Mouse (Mus musculus): ENCODE results near the gene C9. TPM values are rescaled to one million over a fixed set of nuclear protein-coding genes. Genes with fewer than 3 reads are reported as not detected.

The C9 gene
- 0.24 TPM in 1 of 2 replicates, not detected in the other for polyA plus RNA-seq (2014; fragmentation: Nextera tagmentation; extraction: Ambion mirVana)

DNA sequence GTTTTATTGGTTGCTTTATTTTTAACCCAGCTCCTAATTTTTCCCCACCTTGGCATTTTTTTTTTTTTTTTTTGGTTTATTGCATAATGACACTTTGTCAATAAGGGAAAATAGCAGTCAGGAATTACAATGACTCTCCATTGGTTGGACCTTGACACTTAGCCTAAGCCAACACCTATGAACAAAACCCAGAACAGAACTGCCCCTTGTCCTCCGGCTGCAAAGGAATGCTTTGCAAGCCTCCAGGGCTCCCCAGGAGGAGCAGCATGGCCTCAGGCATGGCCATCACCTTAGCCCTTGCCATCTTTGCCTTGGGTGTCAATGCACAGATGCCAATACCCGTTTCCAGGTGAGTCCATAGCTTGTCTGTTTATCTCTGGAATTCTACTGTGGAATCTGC lies at the start of gene C9:
Gene C9, plus strand, starts transcription at position 193 of the 400 bp plus-strand sequence.
- Histone ChIP-seq H3K27me3 (ENCODE audit: control insufficient read depth, insufficient read depth, low read length) (no peaks in the 10 kb centered on the region), H3K4me3 (ENCODE audit: low read depth, low read length) (no peak within 1 kb of the TSS), H3K4me1 (ENCODE audit: control insufficient read depth, insufficient read depth, low read length) (peaks cover 11% of the 10 kb centered on the region), H3K9me3 (ENCODE audit: control insufficient read depth, low read depth, low read length) (no peaks in the 10 kb centered on the region), H3K9ac (replicated peaks; ENCODE audit: low read depth, low read length) (no peak within 1 kb of the TSS), H3K4me2 (replicated peaks; ENCODE audit: low read depth, low read length) (no peak within 1 kb of the TSS), H3K27ac (ENCODE audit: low read length) (no peak within 1 kb of the TSS), H3K36me3 (ENCODE audit: control insufficient read depth, insufficient read depth, low read length) (no peaks in the 10 kb centered on the region)
- no peak for ATAC-seq (ENCODE audit: insufficient number of reproducible peaks, insufficient read depth, low FRiP score, low read depth)
- 54% methylated on average over 2 of the region's 2 CpGs for WGBS

GRCm38 (mm10) chr15:6398211-6398610 lies 46.9 kb upstream of the C9 start:
- H3K27ac ChIP-seq (ENCODE audit: low read length) = no peak overlapping the region
- no peak overlapping the region for H3K4me3 ChIP-seq (ENCODE audit: low read depth, low read length)
- ATAC-seq (ENCODE audit: insufficient number of reproducible peaks, insufficient read depth, low FRiP score, low read depth) = no peak
- 89% methylated on average over 4 of the region's 4 CpGs for WGBS
- H3K4me1 ChIP-seq (ENCODE audit: control insufficient read depth, insufficient read depth, low read length) = no peaks in the 10 kb centered on the region
- no peaks in the 10 kb centered on the region; the same call in 1 of the 2 replicates for H3K36me3 ChIP-seq (ENCODE audit: control insufficient read depth, insufficient read depth, low read length)
- no peak overlapping the region for H3K4me2 ChIP-seq (replicated peaks; ENCODE audit: low read depth, low read length)
- H3K9ac ChIP-seq (replicated peaks; ENCODE audit: low read depth, low read length) = no peak overlapping the region
- H3K27me3 ChIP-seq (ENCODE audit: control insufficient read depth, insufficient read depth, low read length) = no peaks in the 10 kb centered on the region
- no peaks in the 10 kb centered on the region for H3K9me3 ChIP-seq (ENCODE audit: control insufficient read depth, low read depth, low read length)

DNA sequence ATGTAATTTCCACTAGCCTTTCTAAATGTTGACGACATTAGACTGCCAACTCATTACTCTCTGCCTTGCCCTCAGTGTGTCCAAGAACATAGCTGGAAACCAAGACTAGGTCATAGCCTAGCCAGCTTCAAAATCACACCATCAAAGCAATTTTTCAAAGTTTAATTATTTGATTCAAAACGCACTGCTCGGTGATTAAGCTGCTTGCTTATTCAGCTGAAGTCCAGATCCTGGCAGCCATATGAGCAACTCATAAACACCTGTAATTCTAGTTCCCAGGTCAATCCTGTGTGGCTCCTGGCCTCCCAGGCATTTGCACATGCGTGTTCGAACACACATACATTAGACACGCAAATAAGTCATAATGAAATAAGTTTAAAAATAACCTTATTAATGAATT lies 46.2 kb upstream of the C9 start:
- Histone ChIP-seq H3K4me2 (replicated peaks; ENCODE audit: low read depth, low read length) (no peak overlapping the region), H3K9me3 (ENCODE audit: control insufficient read depth, low read depth, low read length) (no peaks in the 10 kb centered on the region), H3K27me3 (ENCODE audit: control insufficient read depth, insufficient read depth, low read length) (no peaks in the 10 kb centered on the region), H3K9ac (replicated peaks; ENCODE audit: low read depth, low read length) (no peak overlapping the region), H3K4me1 (ENCODE audit: control insufficient read depth, insufficient read depth, low read length) (no peaks in the 10 kb centered on the region), H3K27ac (ENCODE audit: low read length) (no peak overlapping the region), H3K36me3 (ENCODE audit: control insufficient read depth, insufficient read depth, low read length) (no peaks in the 10 kb centered on the region; the same call in 1 of the 2 replicates), H3K4me3 (ENCODE audit: low read depth, low read length) (no peak overlapping the region)
- WGBS = 75% methylated on average over 6 of the region's 6 CpGs
- no peak for ATAC-seq (ENCODE audit: insufficient number of reproducible peaks, insufficient read depth, low FRiP score, low read depth)

DNA sequence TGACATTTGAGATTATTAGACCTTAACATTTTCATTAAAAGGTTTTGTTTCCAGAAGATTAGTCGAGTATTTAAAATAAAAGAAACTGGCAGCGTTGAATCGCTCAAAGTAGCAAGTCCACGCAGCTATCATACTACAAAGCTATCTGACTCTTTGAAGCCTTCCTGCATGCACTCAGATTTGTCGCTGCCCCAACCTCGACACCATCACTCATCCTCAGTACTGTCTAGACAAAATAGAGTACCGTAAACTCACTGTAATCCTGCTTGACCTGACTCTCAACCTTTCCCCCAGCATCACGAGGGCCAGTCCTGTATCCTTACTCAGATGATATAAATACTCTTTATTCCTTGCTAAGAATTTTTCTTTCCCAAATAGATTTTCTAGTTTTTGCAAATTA lies 45.0 kb upstream of the C9 start:
- Histone ChIP-seq H3K27me3 (ENCODE audit: control insufficient read depth, insufficient read depth, low read length) (no peaks in the 10 kb centered on the region), H3K9ac (replicated peaks; ENCODE audit: low read depth, low read length) (no peak overlapping the region), H3K4me1 (ENCODE audit: control insufficient read depth, insufficient read depth, low read length) (no peaks in the 10 kb centered on the region), H3K36me3 (ENCODE audit: control insufficient read depth, insufficient read depth, low read length) (no peaks in the 10 kb centered on the region; the same call in 1 of the 2 replicates), H3K4me2 (replicated peaks; ENCODE audit: low read depth, low read length) (no peak overlapping the region), H3K9me3 (ENCODE audit: control insufficient read depth, low read depth, low read length) (no peaks in the 10 kb centered on the region), H3K27ac (ENCODE audit: low read length) (no peak overlapping the region), H3K4me3 (ENCODE audit: low read depth, low read length) (no peak overlapping the region)
- ATAC-seq (ENCODE audit: insufficient number of reproducible peaks, insufficient read depth, low FRiP score, low read depth) = no peak
- 39% methylated on average over 8 of the region's 8 CpGs for WGBS

- Histone ChIP-seq H3K9me3 (ENCODE audit: control insufficient read depth, low read depth, low read length) (no peaks in the 10 kb centered on the region), H3K27me3 (ENCODE audit: control insufficient read depth, insufficient read depth, low read length) (no peaks in the 10 kb centered on the region), H3K36me3 (ENCODE audit: control insufficient read depth, insufficient read depth, low read length) (no peaks in the 10 kb centered on the region; the same call in 1 of the 2 replicates), H3K4me1 (ENCODE audit: control insufficient read depth, insufficient read depth, low read length) (no peaks in the 10 kb centered on the region), H3K4me2 (replicated peaks; ENCODE audit: low read depth, low read length) (no peak overlapping the region), H3K4me3 (ENCODE audit: low read depth, low read length) (no peak overlapping the region), H3K9ac (replicated peaks; ENCODE audit: low read depth, low read length) (no peak overlapping the region), H3K27ac (ENCODE audit: low read length) (no peak overlapping the region)
- 69% methylated on average over 2 of the region's 2 CpGs for whole genome bisulfite sequencing
- no peak for ATAC-seq (ENCODE audit: insufficient number of reproducible peaks, insufficient read depth, low FRiP score, low read depth)
Observed at GRCm38 (mm10) chr15:6402433-6402832, 42.7 kb upstream of the C9 start.

GRCm38 (mm10) chr15:6404172-6404571 lies 41.0 kb upstream of the C9 start:
- no peaks in the 10 kb centered on the region for H3K27me3 ChIP-seq (ENCODE audit: control insufficient read depth, insufficient read depth, low read length)
- no peak overlapping the region for H3K4me3 ChIP-seq (ENCODE audit: low read depth, low read length)
- no peak for ATAC-seq (ENCODE audit: insufficient number of reproducible peaks, insufficient read depth, low FRiP score, low read depth)
- 70% methylated on average over 5 of the region's 5 CpGs for WGBS
- no peaks in the 10 kb centered on the region; the same call in 1 of the 2 replicates for H3K36me3 ChIP-seq (ENCODE audit: control insufficient read depth, insufficient read depth, low read length)
- H3K4me2 ChIP-seq (replicated peaks; ENCODE audit: low read depth, low read length) = no peak overlapping the region
- H3K9me3 ChIP-seq (ENCODE audit: control insufficient read depth, low read depth, low read length) = no peaks in the 10 kb centered on the region
- H3K27ac ChIP-seq (ENCODE audit: low read length) = no peak overlapping the region
- no peaks in the 10 kb centered on the region for H3K4me1 ChIP-seq (ENCODE audit: control insufficient read depth, insufficient read depth, low read length)
- H3K9ac ChIP-seq (replicated peaks; ENCODE audit: low read depth, low read length) = no peak overlapping the region

- no peak for ATAC-seq (ENCODE audit: insufficient number of reproducible peaks, insufficient read depth, low FRiP score, low read depth)
- 88% methylated on average over 6 of the region's 6 CpGs for WGBS
- H3K9ac ChIP-seq (replicated peaks; ENCODE audit: low read depth, low read length) = no peak overlapping the region
- H3K4me3 ChIP-seq (ENCODE audit: low read depth, low read length) = no peak overlapping the region
- H3K9me3 ChIP-seq (ENCODE audit: control insufficient read depth, low read depth, low read length) = no peaks in the 10 kb centered on the region
- no peaks in the 10 kb centered on the region for H3K4me1 ChIP-seq (ENCODE audit: control insufficient read depth, insufficient read depth, low read length)
- no peak overlapping the region for H3K4me2 ChIP-seq (replicated peaks; ENCODE audit: low read depth, low read length)
- H3K27me3 ChIP-seq (ENCODE audit: control insufficient read depth, insufficient read depth, low read length) = no peaks in the 10 kb centered on the region
- H3K27ac ChIP-seq (ENCODE audit: low read length) = no peak overlapping the region
- no peaks in the 10 kb centered on the region for H3K36me3 ChIP-seq (ENCODE audit: control insufficient read depth, insufficient read depth, low read length)
Observed at GRCm38 (mm10) chr15:6406771-6407170, 38.4 kb upstream of the C9 start.

DNA sequence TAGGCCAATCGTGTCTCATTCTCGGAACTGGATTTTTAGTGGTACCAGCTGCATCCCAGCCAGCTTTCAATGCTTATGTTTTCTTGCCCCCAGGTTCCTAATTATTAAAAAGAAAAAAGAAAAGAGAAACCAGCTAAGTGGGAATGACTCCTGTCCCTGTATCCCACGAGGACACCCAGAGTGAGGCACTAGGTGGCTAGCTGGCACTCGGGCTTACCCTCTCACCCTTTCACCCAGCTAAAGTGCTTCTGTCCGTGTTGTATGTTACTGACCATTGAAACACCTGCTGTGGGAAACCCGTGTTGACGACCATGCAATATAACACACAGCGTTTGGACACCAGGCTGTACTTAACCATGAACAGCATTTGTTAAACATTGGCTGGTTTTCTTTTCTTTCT lies 36.1 kb upstream of the C9 start:
- H3K27me3 ChIP-seq (ENCODE audit: control insufficient read depth, insufficient read depth, low read length) = no peaks in the 10 kb centered on the region
- no peak for ATAC-seq (ENCODE audit: insufficient number of reproducible peaks, insufficient read depth, low FRiP score, low read depth)
- 87% methylated on average over 8 of the region's 8 CpGs for WGBS

DNA sequence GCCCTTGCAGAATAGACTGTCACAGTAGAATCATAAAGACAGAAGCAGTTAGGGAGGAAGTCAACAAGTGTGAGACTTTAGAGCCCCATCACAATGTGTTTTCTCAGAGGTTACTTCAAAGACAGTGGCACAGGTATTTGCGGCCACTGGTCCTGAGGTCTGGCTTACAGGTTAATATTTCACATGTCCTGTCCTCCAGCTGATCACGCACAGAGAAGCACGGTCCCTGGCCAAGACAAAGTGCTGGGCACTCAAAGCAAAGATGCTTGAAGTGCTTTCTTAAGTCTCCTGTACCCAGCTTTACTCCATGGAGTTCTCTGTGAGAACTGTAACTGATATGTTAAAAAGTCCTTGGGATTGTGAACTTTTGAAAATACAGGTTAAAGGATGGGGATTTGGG lies 35.0 kb upstream of the C9 start:
- Histone ChIP-seq H3K27me3 (ENCODE audit: control insufficient read depth, insufficient read depth, low read length) (no peaks in the 10 kb centered on the region), H3K4me1 (ENCODE audit: control insufficient read depth, insufficient read depth, low read length) (no peaks in the 10 kb centered on the region), H3K9ac (replicated peaks; ENCODE audit: low read depth, low read length) (no peak overlapping the region), H3K4me2 (replicated peaks; ENCODE audit: low read depth, low read length) (no peak overlapping the region), H3K4me3 (ENCODE audit: low read depth, low read length) (no peak overlapping the region), H3K36me3 (ENCODE audit: control insufficient read depth, insufficient read depth, low read length) (no peaks in the 10 kb centered on the region), H3K27ac (ENCODE audit: low read length) (no peak overlapping the region), H3K9me3 (ENCODE audit: control insufficient read depth, low read depth, low read length) (no peaks in the 10 kb centered on the region)
- ATAC-seq (ENCODE audit: insufficient number of reproducible peaks, insufficient read depth, low FRiP score, low read depth) = no peak
- WGBS = 69% methylated on average over 3 of the region's 3 CpGs

More for the DNA sequence above, 36.1 kb upstream of the C9 start:
- Histone ChIP-seq H3K4me1 (ENCODE audit: control insufficient read depth, insufficient read depth, low read length) (no peaks in the 10 kb centered on the region), H3K27ac (ENCODE audit: low read length) (no peak overlapping the region), H3K9ac (replicated peaks; ENCODE audit: low read depth, low read length) (no peak overlapping the region), H3K4me3 (ENCODE audit: low read depth, low read length) (no peak overlapping the region), H3K36me3 (ENCODE audit: control insufficient read depth, insufficient read depth, low read length) (no peaks in the 10 kb centered on the region), H3K9me3 (ENCODE audit: control insufficient read depth, low read depth, low read length) (no peaks in the 10 kb centered on the region), H3K4me2 (replicated peaks; ENCODE audit: low read depth, low read length) (no peak overlapping the region)

Measured in stomach, embryonic 14.5 days (tissue).